Mouse (Mus musculus) lung, embryonic 15.5 days (tissue): Measurements from ENCODE around the gene Chd5. TPM values are rescaled to one million over a fixed set of nuclear protein-coding genes. Genes with fewer than 3 reads are reported as not detected.

Source experiments
- ATAC-seq: fragments of 200-750 bp; cut with Nextera tagmentation; 2 replicates; pipeline ENCODE4 v1.8.0; 2017; ENCODE audit warnings: moderate number of reproducible peaks, borderline replicate concordance; ENCODE audit not compliant: low FRiP score, low TSS enrichment; ENCODE audit errors: extremely low read depth
- H3K27ac ChIP-seq: fragments of 300-500 bp; sonication (generic); 2 replicates; pipeline ENCODE4 v1.5.1; 2015; ENCODE audit warnings: moderate library complexity, mild to moderate bottlenecking, inconsistent platforms
- H3K27me3 ChIP-seq: fragments of 300-500 bp; sonication (generic); 2 replicates; pipeline ENCODE4 v1.6.1; 2015; ENCODE audit warnings: inconsistent platforms
- H3K36me3 ChIP-seq: fragments of 300-500 bp; sonication (generic); 2 replicates; pipeline ENCODE4 v1.6.1; 2015; ENCODE audit warnings: inconsistent platforms
- H3K4me1 ChIP-seq: fragments of 300-500 bp; sonication (generic); 2 replicates; pipeline ENCODE4 v1.6.1; 2015; ENCODE audit warnings: inconsistent platforms
- H3K4me2 ChIP-seq: fragments of 300-500 bp; sonication (generic); 2 replicates; pipeline ENCODE4 v1.6.1; 2015; ENCODE audit warnings: inconsistent platforms, mild to moderate bottlenecking, moderate library complexity
- H3K4me3 ChIP-seq: fragments of 300-500 bp; sonication (generic); 2 replicates; pipeline ENCODE4 v1.5.1; 2015; ENCODE audit warnings: mild to moderate bottlenecking, inconsistent platforms
- H3K9ac ChIP-seq: fragments of 300-500 bp; sonication (generic); 2 replicates; pipeline ENCODE4 v1.6.1; 2015; ENCODE audit warnings: inconsistent platforms
- H3K9me3 ChIP-seq: fragments of 300-500 bp; sonication (generic); 2 replicates; pipeline ENCODE4 v1.6.1; 2016; ENCODE audit warnings: inconsistent platforms
- WGBS: fragments of 180-500 bp; shearing (Covaris S2); methylation state at CpG from one replicate; pipeline ENCODE4 v1.1.7; 2015; 5-methylcytosine and 5-hydroxymethylcytosine counted together
- polyA plus RNA-seq: library from polyadenylated mRNA; unstranded; fragments of >200 nt; fragmentation: Nextera tagmentation; extraction: Ambion mirVana; gene quantifications from 2 replicates; pipeline ENCODE4 v1.2.1, GENCODE M21; 2015

Chd5 gene
- polyA plus RNA-seq, 1 experiment from 2014 or later: 0.10 TPM

- 93% methylated on average over 8 of the region's 8 CpGs for WGBS
- no peak for ATAC-seq
- Histone ChIP-seq H3K4me2 (no peak overlapping the region), H3K4me1 (peaks cover 19% of the 10 kb centered on the region), H3K27ac (no peak overlapping the region), H3K27me3 (no peaks in the 10 kb centered on the region), H3K4me3 (no peak overlapping the region), H3K9me3 (no peaks in the 10 kb centered on the region), H3K36me3 (peaks cover 41% of the 10 kb centered on the region), H3K9ac (no peak overlapping the region)
Measured at GRCm38 (mm10) chr4:152300375-152300774, 38.1 kb upstream of the Chd5 start.

GRCm38 (mm10) chr4:152302012-152302411 lies 36.4 kb upstream of the Chd5 start:
- no peak for ATAC-seq
- Histone ChIP-seq H3K4me2 (no peak overlapping the region), H3K27me3 (no peaks in the 10 kb centered on the region), H3K9me3 (no peaks in the 10 kb centered on the region), H3K4me1 (peaks cover 10% of the 10 kb centered on the region), H3K27ac (no peak overlapping the region), H3K9ac (no peak overlapping the region), H3K4me3 (no peak overlapping the region), H3K36me3 (peaks cover 41% of the 10 kb centered on the region)
- 75% methylated on average over 11 of the region's 11 CpGs for WGBS

- peaks cover 41% of the 10 kb centered on the region for H3K36me3 ChIP-seq
- no peak overlapping the region for H3K9ac ChIP-seq
- no peaks in the 10 kb centered on the region for H3K9me3 ChIP-seq
- peaks cover 5% of the 10 kb centered on the region for H3K4me1 ChIP-seq
- H3K27ac ChIP-seq: no peak overlapping the region
- no peak overlapping the region for H3K4me2 ChIP-seq
- H3K27me3 ChIP-seq: no peaks in the 10 kb centered on the region
- no peak overlapping the region for H3K4me3 ChIP-seq
- no peak for ATAC-seq
- WGBS: 88% methylated on average over 10 of the region's 10 CpGs
Measured at GRCm38 (mm10) chr4:152303172-152303571, 35.3 kb upstream of the Chd5 start.

- no peak overlapping the region for H3K9ac ChIP-seq
- H3K36me3 ChIP-seq: peaks cover 45% of the 10 kb centered on the region
- no peaks in the 10 kb centered on the region for H3K9me3 ChIP-seq
- 88% methylated on average over 6 of the region's 6 CpGs for WGBS
- H3K27me3 ChIP-seq: no peaks in the 10 kb centered on the region
- H3K4me3 ChIP-seq: no peak overlapping the region
- no peaks in the 10 kb centered on the region for H3K4me1 ChIP-seq
- ATAC-seq: no peak
- H3K4me2 ChIP-seq: no peak overlapping the region
- no peak overlapping the region for H3K27ac ChIP-seq
Measured at GRCm38 (mm10) chr4:152304685-152305084, 33.8 kb upstream of the Chd5 start.

GRCm38 (mm10) chr4:152305991-152306390 lies 32.5 kb upstream of the Chd5 start:
- H3K4me3 ChIP-seq: no peak overlapping the region
- no peak overlapping the region for H3K4me2 ChIP-seq
- 59% methylated on average over 6 of the region's 6 CpGs for WGBS
- no peak for ATAC-seq
- peaks cover 36% of the 10 kb centered on the region for H3K36me3 ChIP-seq
- no peaks in the 10 kb centered on the region for H3K9me3 ChIP-seq
- H3K4me1 ChIP-seq: no peaks in the 10 kb centered on the region
- H3K27me3 ChIP-seq: peaks cover 5% of the 10 kb centered on the region
- no peak overlapping the region for H3K27ac ChIP-seq
- H3K9ac ChIP-seq: no peak overlapping the region

GRCm38 (mm10) chr4:152307542-152307941 lies 30.9 kb upstream of the Chd5 start:
- WGBS: 80% methylated on average over 9 of the region's 9 CpGs
- no peak for ATAC-seq

GRCm38 (mm10) chr4:152312186-152312585 lies 26.3 kb upstream of the Chd5 start:
- Histone ChIP-seq H3K9me3 (no peaks in the 10 kb centered on the region), H3K4me1 (peaks cover 20% of the 10 kb centered on the region), H3K9ac (no peak overlapping the region), H3K4me2 (peak overlapping the region; percentile 54), H3K27me3 (peaks cover 67% of the 10 kb centered on the region), H3K36me3 (peaks cover 4% of the 10 kb centered on the region; the same call in 1 of the 2 replicates), H3K27ac (no peak overlapping the region), H3K4me3 (0 out of 2 replicates have a peak overlapping the region, but pooled peaks have one; percentile 24)
- 3% methylated on average over 14 of the region's 14 CpGs for whole genome bisulfite sequencing
- ATAC-seq: no peak

More at GRCm38 (mm10) chr4:152307542-152307941, 30.9 kb upstream of the Chd5 start:
- Histone ChIP-seq H3K4me1 (peaks cover 3% of the 10 kb centered on the region; the same call in 1 of the 2 replicates), H3K9ac (no peak overlapping the region), H3K4me3 (no peak overlapping the region), H3K27ac (no peak overlapping the region), H3K27me3 (peaks cover 21% of the 10 kb centered on the region), H3K36me3 (peaks cover 26% of the 10 kb centered on the region), H3K4me2 (no peak overlapping the region), H3K9me3 (no peaks in the 10 kb centered on the region)

- Histone ChIP-seq H3K4me2 (peak overlapping the region; percentile 54), H3K27ac (no peak overlapping the region), H3K4me1 (peaks cover 20% of the 10 kb centered on the region), H3K4me3 (peak overlapping the region; percentile 24), H3K9ac (no peak overlapping the region), H3K36me3 (peaks cover 4% of the 10 kb centered on the region; the same call in 1 of the 2 replicates), H3K27me3 (peaks cover 77% of the 10 kb centered on the region), H3K9me3 (no peaks in the 10 kb centered on the region)
- WGBS: under 1% methylated on average over 29 of the region's 29 CpGs
- ATAC-seq: no peak
Measured at GRCm38 (mm10) chr4:152313211-152313632, 25.2 kb upstream of the Chd5 start.

GRCm38 (mm10) chr4:152313934-152314333 lies 24.5 kb upstream of the Chd5 start:
- Histone ChIP-seq H3K27me3 (peaks cover 81% of the 10 kb centered on the region), H3K27ac (no peak overlapping the region), H3K4me2 (no peak overlapping the region; the same call in 1 of the 2 replicates), H3K4me3 (no peak overlapping the region), H3K36me3 (no peaks in the 10 kb centered on the region), H3K9ac (no peak overlapping the region), H3K9me3 (no peaks in the 10 kb centered on the region), H3K4me1 (peaks cover 22% of the 10 kb centered on the region)
- no peak for ATAC-seq

- H3K27me3 ChIP-seq: peaks cover 80% of the 10 kb centered on the region
- no peak overlapping the region for H3K27ac ChIP-seq
Measured at GRCm38 (mm10) chr4:152315498-152316213, 22.8 kb upstream of the Chd5 start.

GRCm38 (mm10) chr4:152317631-152318033 lies 20.8 kb upstream of the Chd5 start:
- WGBS: 53% methylated on average over 6 of the region's 6 CpGs
- no peak for ATAC-seq
- peaks cover 18% of the 10 kb centered on the region for H3K4me1 ChIP-seq
- H3K4me2 ChIP-seq: no peak overlapping the region
- peaks cover 60% of the 10 kb centered on the region for H3K27me3 ChIP-seq
- no peak overlapping the region for H3K27ac ChIP-seq
- no peak overlapping the region for H3K4me3 ChIP-seq
- H3K36me3 ChIP-seq: no peaks in the 10 kb centered on the region
- no peak overlapping the region for H3K9ac ChIP-seq
- H3K9me3 ChIP-seq: no peaks in the 10 kb centered on the region

More at GRCm38 (mm10) chr4:152315498-152316213, 22.8 kb upstream of the Chd5 start:
- Histone ChIP-seq H3K36me3 (no peaks in the 10 kb centered on the region), H3K4me3 (peak overlapping the region; percentile 22), H3K4me2 (peak overlapping the region; percentile 48), H3K9ac (no peak overlapping the region), H3K9me3 (no peaks in the 10 kb centered on the region), H3K4me1 (peaks cover 22% of the 10 kb centered on the region)
- WGBS: under 1% methylated on average over 43 of the region's 43 CpGs
- ATAC-seq: no peak

GRCm38 (mm10) chr4:152318517-152319234 lies 19.8 kb upstream of the Chd5 start, which contains the start of gene Rnf207:
Gene Rnf207, minus strand, starts transcription at chr4:152318993.
- ATAC-seq: no peak
- Histone ChIP-seq H3K4me3 (peak within 1 kb of the TSS; percentile 12; the same call in 1 of the 2 replicates), H3K27ac (no peak within 1 kb of the TSS), H3K36me3 (no peaks in the 10 kb centered on the region), H3K4me1 (peaks cover 8% of the 10 kb centered on the region), H3K9ac (peak within 1 kb of the TSS; percentile 18; the same call in 1 of the 2 replicates), H3K9me3 (no peaks in the 10 kb centered on the region), H3K27me3 (peaks cover 49% of the 10 kb centered on the region), H3K4me2 (peak within 1 kb of the TSS; percentile 45)
- 3% methylated on average over 26 of the region's 26 CpGs for WGBS
